Mouse (Mus musculus): ENCODE measurements around the gene Prdm1. TPM values are rescaled to one million over a fixed set of nuclear protein-coding genes. Genes with fewer than 3 reads are reported as not detected.

Gene Prdm1
- polyA plus RNA-seq, 2 experiments from 2014 or later = 13.9 to 14.8 TPM

GRCm38 (mm10) chr10:44492815-44493525 is 35.3 kb downstream of the Prdm1 start:
- ATAC-seq = no peak

- ATAC-seq = no peak
Observed at GRCm38 (mm10) chr10:44490899-44491422, 37.3 kb downstream of the Prdm1 start.

- no peak for ATAC-seq
Observed at GRCm38 (mm10) chr10:44487132-44487531, 41.2 kb downstream of the Prdm1 start.

- ATAC-seq = no peak
Observed at GRCm38 (mm10) chr10:44484077-44484476, 44.2 kb downstream of the Prdm1 start.

- ATAC-seq = peak; percentile 100
Observed at GRCm38 (mm10) chr10:44483116-44483515, 45.2 kb downstream of the Prdm1 start.

- ATAC-seq = no peak
Observed at GRCm38 (mm10) chr10:44481379-44481778, 46.9 kb downstream of the Prdm1 start.

- ATAC-seq = no peak
Observed at GRCm38 (mm10) chr10:44479286-44479685, 49.0 kb downstream of the Prdm1 start.

- no peak for ATAC-seq
Observed at GRCm38 (mm10) chr10:44478091-44478490, 50.2 kb downstream of the Prdm1 start.

- ATAC-seq = no peak
Observed at GRCm38 (mm10) chr10:44477240-44477639, 51.1 kb downstream of the Prdm1 start.

GRCm38 (mm10) chr10:44476523-44476922 is 51.8 kb downstream of the Prdm1 start:
- no peak for ATAC-seq

- ATAC-seq = no peak
Observed at GRCm38 (mm10) chr10:44475376-44475775, 52.9 kb downstream of the Prdm1 start.

- no peak for ATAC-seq
Observed at GRCm38 (mm10) chr10:44474256-44474655, 54.0 kb downstream of the Prdm1 start.

GRCm38 (mm10) chr10:44465618-44466017 is 62.7 kb downstream of the Prdm1 start:
- no peak for ATAC-seq

GRCm38 (mm10) chr10:44464563-44464962 is 63.7 kb downstream of the Prdm1 start:
- ATAC-seq = no peak

GRCm38 (mm10) chr10:44463856-44464255 is 64.4 kb downstream of the Prdm1 start:
- ATAC-seq = no peak

GRCm38 (mm10) chr10:44462351-44462750 is 66.0 kb downstream of the Prdm1 start:
- no peak for ATAC-seq

GRCm38 (mm10) chr10:44461063-44461462 is 67.2 kb downstream of the Prdm1 start:
- no peak for ATAC-seq

- ATAC-seq = no peak
Observed at GRCm38 (mm10) chr10:44460095-44460810, 68.0 kb downstream of the Prdm1 start.

- ATAC-seq = no peak
Observed at GRCm38 (mm10) chr10:44459321-44460000, 68.8 kb downstream of the Prdm1 start.

GRCm38 (mm10) chr10:44458534-44459315 is 69.6 kb downstream of the Prdm1 start:
- ATAC-seq = peak; percentile 89

GRCm38 (mm10) chr10:44457791-44458533 is 70.3 kb downstream of the Prdm1 start:
- ATAC-seq = no peak
